Mouse (Mus musculus) hindbrain, embryonic 13.5 days (tissue): ENCODE measurements at regions not wholly inside any gene's neighbourhood (a gene's known extent, or its start where the extent isn't known, plus 50 kb on each side); places are given as distances from the start of the nearest gene placed in this dataset.

Experiments
- ATAC-seq: fragments of 200-750 bp; cut with Nextera tagmentation; 2 replicates; pipeline ENCODE4 v1.8.0; 2017; ENCODE audit warnings: moderate TSS enrichment; ENCODE audit not compliant: low FRiP score
- H3K27ac ChIP-seq: fragments of 300-500 bp; sonication (generic); 2 replicates; pipeline ENCODE4 v1.5.1; 2015; ENCODE audit warnings: inconsistent platforms, mild to moderate bottlenecking, moderate library complexity
- H3K27me3 ChIP-seq: fragments of 300-500 bp; sonication (generic); 2 replicates; pipeline ENCODE4 v1.6.1; 2015; ENCODE audit warnings: mild to moderate bottlenecking, inconsistent platforms
- H3K36me3 ChIP-seq: fragments of 300-500 bp; sonication (generic); 2 replicates; pipeline ENCODE4 v1.6.1; 2015; ENCODE audit warnings: mild to moderate bottlenecking, inconsistent platforms
- H3K4me1 ChIP-seq: fragments of 300-500 bp; sonication (generic); replicated peaks from 2 replicates; pipeline ENCODE4 v1.6.1; 2015; ENCODE audit warnings: inconsistent platforms
- H3K4me2 ChIP-seq: fragments of 300-500 bp; sonication (generic); 2 replicates; pipeline ENCODE4 v1.6.1; 2015; ENCODE audit warnings: inconsistent platforms, mild to moderate bottlenecking, moderate library complexity
- H3K4me3 ChIP-seq: fragments of 300-500 bp; sonication (generic); 2 replicates; pipeline ENCODE4 v1.5.1; 2015; ENCODE audit warnings: mild to moderate bottlenecking, inconsistent platforms
- H3K9ac ChIP-seq: fragments of 300-500 bp; sonication (generic); 2 replicates; pipeline ENCODE4 v1.6.1; 2015; ENCODE audit warnings: mild to moderate bottlenecking, inconsistent platforms
- H3K9me3 ChIP-seq: fragments of 300-500 bp; sonication (generic); 2 replicates; pipeline ENCODE4 v1.6.1; 2016; ENCODE audit warnings: inconsistent platforms
- WGBS: fragments of 180-500 bp; shearing (Covaris S2); methylation state at CpG from one replicate; pipeline ENCODE4 v1.1.7; 2015; 5-methylcytosine and 5-hydroxymethylcytosine counted together

DNA sequence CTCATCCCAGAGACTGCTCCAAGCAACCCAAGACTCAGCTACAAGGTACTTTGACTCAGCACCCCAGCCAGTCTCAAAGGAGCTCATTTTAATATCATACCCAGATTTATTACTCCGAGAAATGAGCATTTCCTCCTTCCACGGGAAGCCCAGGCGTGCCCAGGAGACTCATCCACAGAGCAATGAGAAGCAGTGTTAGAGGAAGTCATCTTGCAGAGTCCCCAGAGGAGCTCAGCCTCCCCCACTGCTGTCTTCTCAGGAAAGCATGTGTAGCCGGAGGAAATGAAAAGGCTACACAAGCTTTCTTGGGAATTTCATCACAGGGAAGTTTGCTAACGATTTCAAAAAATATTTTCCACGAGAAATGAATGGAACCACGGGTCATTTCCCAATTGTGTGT is 141.8 kb downstream of the Hlx start:
- ATAC-seq = no peak
- WGBS = 75% methylated on average over 7 of the region's 7 CpGs

DNA sequence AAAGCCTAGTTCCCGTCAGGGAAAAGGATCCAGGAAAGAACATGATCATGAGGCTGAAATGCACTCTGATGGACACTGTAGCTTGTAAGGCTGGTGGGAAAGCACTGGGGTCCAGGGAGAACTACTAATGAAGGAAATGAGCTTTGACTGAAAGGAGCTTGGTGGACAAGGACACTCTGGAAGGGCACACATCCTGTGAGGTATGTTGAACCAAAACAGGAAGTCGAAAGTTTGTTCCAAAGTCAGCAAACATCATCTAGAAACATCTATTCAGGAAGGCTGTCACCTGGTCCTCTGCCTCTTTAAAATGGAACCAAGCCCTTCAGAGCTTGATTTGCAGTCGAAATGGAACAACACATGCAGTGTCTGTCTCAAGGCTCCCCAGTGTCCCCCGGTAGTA is 143.1 kb downstream of the Hlx start:
- no peak overlapping the region for H3K9ac ChIP-seq
- no peaks in the 10 kb centered on the region for H3K36me3 ChIP-seq
- 74% methylated on average over 4 of the region's 4 CpGs for WGBS
- H3K4me3 ChIP-seq = no peak overlapping the region
- no peak overlapping the region for H3K4me2 ChIP-seq
- H3K27me3 ChIP-seq = no peaks in the 10 kb centered on the region
- no peaks in the 10 kb centered on the region for H3K9me3 ChIP-seq
- no peak for ATAC-seq
- H3K4me1 ChIP-seq = no peaks in the 10 kb centered on the region
- H3K27ac ChIP-seq = no peak overlapping the region

More for the DNA sequence above, 141.8 kb downstream of the Hlx start:
- H3K4me1 ChIP-seq = no peaks in the 10 kb centered on the region
- no peak overlapping the region for H3K4me3 ChIP-seq
- no peaks in the 10 kb centered on the region for H3K27me3 ChIP-seq
- no peak overlapping the region for H3K4me2 ChIP-seq
- H3K36me3 ChIP-seq = no peaks in the 10 kb centered on the region
- no peaks in the 10 kb centered on the region for H3K9me3 ChIP-seq
- H3K27ac ChIP-seq = no peak overlapping the region
- H3K9ac ChIP-seq = no peak overlapping the region

- no peaks in the 10 kb centered on the region for H3K4me1 ChIP-seq
- H3K4me2 ChIP-seq = no peak overlapping the region
- ATAC-seq = no peak
- no peaks in the 10 kb centered on the region for H3K36me3 ChIP-seq
- H3K27me3 ChIP-seq = no peaks in the 10 kb centered on the region
- H3K27ac ChIP-seq = no peak overlapping the region
- no peak overlapping the region for H3K9ac ChIP-seq
- 83% methylated on average over 12 of the region's 12 CpGs for WGBS
- H3K4me3 ChIP-seq = no peak overlapping the region
- H3K9me3 ChIP-seq = no peaks in the 10 kb centered on the region
Observed at GRCm38 (mm10) chr1:184584505-184584874, 147.9 kb downstream of the Hlx start.

GRCm38 (mm10) chr1:184583751-184584504 is 148.5 kb downstream of the Hlx start:
- H3K27ac ChIP-seq = no peak overlapping the region
- ATAC-seq = no peak
- no peak overlapping the region for H3K9ac ChIP-seq
- no peak overlapping the region for H3K4me2 ChIP-seq
- H3K36me3 ChIP-seq = no peaks in the 10 kb centered on the region
- no peak overlapping the region for H3K4me3 ChIP-seq
- no peaks in the 10 kb centered on the region for H3K9me3 ChIP-seq
- H3K27me3 ChIP-seq = no peaks in the 10 kb centered on the region
- no peaks in the 10 kb centered on the region for H3K4me1 ChIP-seq
- 84% methylated on average over 6 of the region's 6 CpGs for WGBS

DNA sequence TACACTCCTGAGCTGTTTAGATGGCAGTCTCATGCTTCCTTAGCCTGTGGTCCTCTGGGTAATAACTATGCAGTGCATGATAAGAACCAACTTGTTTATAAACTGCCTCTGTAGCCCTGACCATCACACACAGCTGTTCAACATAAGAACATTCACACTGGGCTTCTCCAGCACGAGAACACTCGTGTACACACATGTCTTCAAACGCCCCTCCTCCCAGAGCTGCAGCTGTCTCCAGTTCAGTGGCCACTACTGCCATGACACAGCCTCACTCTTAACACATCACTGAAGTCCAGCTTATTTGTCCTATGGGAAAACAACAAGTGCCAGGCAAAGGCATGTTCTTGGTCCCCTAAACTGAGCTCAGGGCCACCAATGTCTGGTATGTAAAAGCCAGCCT is 152.9 kb downstream of the Hlx start:
- ATAC-seq = no peak
- WGBS = 93% methylated on average over 3 of the region's 3 CpGs
- no peak overlapping the region for H3K9ac ChIP-seq
- no peaks in the 10 kb centered on the region for H3K27me3 ChIP-seq
- H3K4me1 ChIP-seq = no peaks in the 10 kb centered on the region
- H3K36me3 ChIP-seq = no peaks in the 10 kb centered on the region
- no peak overlapping the region for H3K4me3 ChIP-seq
- H3K4me2 ChIP-seq = no peak overlapping the region
- H3K27ac ChIP-seq = no peak overlapping the region
- no peaks in the 10 kb centered on the region for H3K9me3 ChIP-seq

DNA sequence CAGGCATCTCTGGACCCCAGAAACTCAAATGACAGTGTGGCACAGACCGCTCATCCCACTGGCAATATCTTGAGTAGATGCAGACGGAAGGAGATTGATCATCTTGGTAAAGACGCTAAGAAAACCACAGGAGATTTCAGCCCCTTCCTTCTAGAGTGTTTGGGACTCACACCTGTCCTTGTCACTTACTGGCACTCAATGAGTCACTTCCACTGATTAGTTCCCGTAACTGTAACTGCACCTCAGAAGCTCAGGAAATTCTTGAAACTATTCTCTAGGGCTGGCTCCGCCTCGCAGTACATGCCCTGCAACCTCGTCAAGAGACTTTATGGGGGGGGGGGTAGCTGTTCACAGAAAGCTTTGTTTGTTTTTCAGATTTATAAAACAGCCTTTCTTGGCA is 155.9 kb downstream of the Hlx start:
- no peaks in the 10 kb centered on the region for H3K27me3 ChIP-seq
- no peak for ATAC-seq
- no peaks in the 10 kb centered on the region for H3K9me3 ChIP-seq
- no peaks in the 10 kb centered on the region for H3K36me3 ChIP-seq
- no peak overlapping the region for H3K4me2 ChIP-seq
- H3K4me1 ChIP-seq = no peaks in the 10 kb centered on the region
- 84% methylated on average over 7 of the region's 7 CpGs for WGBS
- no peak overlapping the region for H3K27ac ChIP-seq
- no peak overlapping the region for H3K9ac ChIP-seq
- H3K4me3 ChIP-seq = no peak overlapping the region

- Histone ChIP-seq H3K9ac (no peak overlapping the region), H3K27ac (no peak overlapping the region), H3K4me1 (no peaks in the 10 kb centered on the region), H3K4me2 (no peak overlapping the region), H3K36me3 (no peaks in the 10 kb centered on the region), H3K27me3 (no peaks in the 10 kb centered on the region), H3K9me3 (no peaks in the 10 kb centered on the region), H3K4me3 (no peak overlapping the region)
- no peak for ATAC-seq
- 74% methylated on average over 7 of the region's 7 CpGs for WGBS
Observed at GRCm38 (mm10) chr1:184573325-184573724, 159.1 kb downstream of the Hlx start.

DNA sequence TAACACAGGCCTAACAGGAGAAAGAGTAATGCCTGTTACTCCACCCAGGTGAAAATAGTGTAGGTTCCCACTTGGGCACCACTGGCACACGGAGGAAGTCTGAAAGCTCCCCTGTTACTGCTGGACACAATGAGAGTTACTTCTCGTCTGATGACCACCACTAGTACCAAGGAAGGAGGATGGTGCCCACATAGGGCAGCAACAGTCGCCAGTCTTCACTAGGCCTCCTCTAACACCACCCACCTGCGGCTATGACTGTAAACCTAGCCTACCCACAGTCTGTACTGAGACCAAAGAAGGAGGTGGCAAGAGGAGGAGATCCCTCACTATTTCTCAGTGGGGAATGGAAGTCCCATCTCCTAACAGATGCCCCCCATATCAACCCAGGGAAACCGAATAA is 161.7 kb downstream of the Hlx start:
- no peak overlapping the region for H3K4me3 ChIP-seq
- no peak overlapping the region for H3K9ac ChIP-seq
- no peak for ATAC-seq
- WGBS = 90% methylated on average over 5 of the region's 5 CpGs
- no peaks in the 10 kb centered on the region for H3K9me3 ChIP-seq
- H3K4me2 ChIP-seq = no peak overlapping the region
- H3K27me3 ChIP-seq = no peaks in the 10 kb centered on the region
- no peaks in the 10 kb centered on the region for H3K36me3 ChIP-seq
- no peaks in the 10 kb centered on the region for H3K4me1 ChIP-seq
- no peak overlapping the region for H3K27ac ChIP-seq

GRCm38 (mm10) chr1:184562926-184563325 is 169.5 kb downstream of the Hlx start:
- Histone ChIP-seq H3K4me1 (no peaks in the 10 kb centered on the region), H3K4me3 (no peak overlapping the region), H3K36me3 (no peaks in the 10 kb centered on the region), H3K9me3 (no peaks in the 10 kb centered on the region), H3K4me2 (no peak overlapping the region), H3K27me3 (no peaks in the 10 kb centered on the region), H3K9ac (no peak overlapping the region), H3K27ac (no peak overlapping the region)
- WGBS = 91% methylated on average over 4 of the region's 4 CpGs
- no peak for ATAC-seq

GRCm38 (mm10) chr1:184562239-184562638 is 170.2 kb downstream of the Hlx start:
- Histone ChIP-seq H3K4me1 (no peaks in the 10 kb centered on the region), H3K9me3 (no peaks in the 10 kb centered on the region), H3K4me2 (no peak overlapping the region), H3K9ac (no peak overlapping the region), H3K27me3 (no peaks in the 10 kb centered on the region), H3K4me3 (no peak overlapping the region), H3K36me3 (no peaks in the 10 kb centered on the region), H3K27ac (no peak overlapping the region)
- no peak for ATAC-seq
- 98% methylated on average over 5 of the region's 5 CpGs for WGBS

DNA sequence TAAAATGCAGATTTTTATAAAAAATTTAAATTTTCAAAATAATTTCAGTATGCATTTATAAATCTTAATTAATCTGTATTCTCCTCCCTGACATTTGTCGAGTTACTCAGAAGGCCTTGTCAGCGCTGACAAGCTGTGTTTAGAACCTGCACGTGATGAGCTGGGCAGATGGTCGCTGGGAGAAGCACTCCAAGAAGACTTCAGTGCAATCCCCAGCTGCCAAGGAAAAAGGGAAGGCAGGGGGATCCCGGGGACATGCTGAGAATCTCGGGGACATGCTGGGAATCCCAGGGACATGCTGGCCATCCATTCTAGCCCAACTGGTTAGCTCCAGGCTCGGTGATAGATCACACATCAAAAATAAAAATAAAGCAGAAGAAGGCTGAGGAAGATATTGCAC is 172.9 kb downstream of the Hlx start:
- no peak for ATAC-seq
- Histone ChIP-seq H3K9me3 (no peaks in the 10 kb centered on the region), H3K4me3 (no peak overlapping the region), H3K4me2 (no peak overlapping the region), H3K4me1 (no peaks in the 10 kb centered on the region), H3K27me3 (no peaks in the 10 kb centered on the region), H3K9ac (no peak overlapping the region), H3K27ac (no peak overlapping the region), H3K36me3 (no peaks in the 10 kb centered on the region)
- 62% methylated on average over 7 of the region's 7 CpGs for WGBS

DNA sequence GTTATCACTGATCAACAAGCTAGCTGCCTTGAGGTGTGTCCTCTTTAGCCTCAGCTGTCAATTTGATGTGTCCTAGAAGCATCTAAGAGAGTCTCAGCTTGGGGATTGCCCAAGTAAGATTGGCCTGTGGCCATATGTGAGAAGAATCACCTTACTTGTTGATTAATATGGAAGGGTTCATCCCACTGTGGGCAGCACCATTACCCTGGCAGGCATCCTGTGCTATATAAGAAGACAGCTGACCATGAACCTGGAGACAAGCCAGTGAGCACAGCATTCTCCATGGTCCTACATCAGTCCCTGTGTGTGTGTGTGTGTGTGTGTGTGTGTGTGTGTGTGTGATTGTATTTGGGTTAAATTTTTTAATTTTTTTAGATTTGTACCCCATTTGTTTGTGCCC is 178.6 kb downstream of the Hlx start:
- no peak for ATAC-seq
- Histone ChIP-seq H3K27ac (no peak overlapping the region), H3K4me3 (no peak overlapping the region), H3K4me2 (no peak overlapping the region), H3K27me3 (no peaks in the 10 kb centered on the region), H3K9ac (no peak overlapping the region), H3K9me3 (no peaks in the 10 kb centered on the region), H3K36me3 (no peaks in the 10 kb centered on the region), H3K4me1 (no peaks in the 10 kb centered on the region)

- Histone ChIP-seq H3K4me2 (no peak overlapping the region), H3K4me3 (no peak overlapping the region), H3K36me3 (no peaks in the 10 kb centered on the region), H3K9ac (no peak overlapping the region), H3K4me1 (no peaks in the 10 kb centered on the region), H3K27me3 (no peaks in the 10 kb centered on the region), H3K9me3 (no peaks in the 10 kb centered on the region), H3K27ac (no peak overlapping the region)
- WGBS = 80% methylated on average over 2 of the region's 2 CpGs
- ATAC-seq = no peak
Observed at GRCm38 (mm10) chr1:184550491-184550890, 181.9 kb downstream of the Hlx start.
